Mouse (Mus musculus) neural tube, embryonic 12.5 days (tissue): ENCODE measurements around the gene Eif2s2. TPM values are rescaled to one million over a fixed set of nuclear protein-coding genes. Genes with fewer than 3 reads are reported as not detected.

Experiments
- polyA plus RNA-seq: library from polyadenylated mRNA; unstranded; fragments of >200 nt; fragmentation: Nextera tagmentation; extraction: Ambion mirVana; gene quantifications from 2 replicates; pipeline ENCODE4 v1.2.1, GENCODE M21; 2016

Gene Eif2s2
- polyA plus RNA-seq, 1 experiment from 2014 or later: 88.1 TPM

Other genes starting within 250 kb of the Eif2s2 start
- 21.8 and 29.4 TPM in 2 replicates for gene Chmp4b, start 241.2 kb downstream of the Eif2s2 start, polyA plus RNA-seq
- gene Gm14214, start 122.9 kb downstream of the Eif2s2 start, polyA plus RNA-seq: not detected in 2 replicates
- 36.7 and 49.2 TPM in 2 replicates for gene Raly, start 101.8 kb downstream of the Eif2s2 start, polyA plus RNA-seq
- 0.89 TPM in 1 of 2 replicates, not detected in the other for gene a, start 101.5 kb downstream of the Eif2s2 start, polyA plus RNA-seq
- gene Gm14226, start 125.3 kb upstream of the Eif2s2 start, polyA plus RNA-seq: 0.50 and 0.52 TPM in 2 replicates
- 48.5 and 49.3 TPM in 2 replicates for gene Ahcy, start 181.6 kb upstream of the Eif2s2 start, polyA plus RNA-seq
- 58.1 and 58.5 TPM in 2 replicates for gene Itch, start 240.6 kb upstream of the Eif2s2 start, polyA plus RNA-seq